Comparison of ENCODE assay signal across 28 mouse cellular contexts in genomic region chr8:26382426-26382825, GRCm38 (mm10).
A peak's percentile ranks its signal among the peaks of the same experiment; 100 is the strongest.
DNase-seq lines count a peak whose midpoint lies in the region; ATAC-seq and TF ChIP-seq lines count a peak whose summit lies in the region.
"Had no signal": no experiment of that assay in that cellular context is flagged by ENCODE, and none has a peak within 500 bp of the region (broad histone marks: within the 10 kb centered on the region; RNA-seq: fewer than 3 reads in every experiment).

No protein-coding gene starts in this region.

- no peak overlapping the region for H3K4me3 ChIP-seq in CH12.LX (replicated peaks in 1 of 3; ENCODE audit: low read depth in 2 of 3, low read length in 2 of 3, poor library complexity in 1 of 3)
- H3K4me3 ChIP-seq: embryonic facial prominence, embryonic 15.5 days; forebrain, embryonic 15.5 days; hindbrain, embryonic 10.5 days; left cerebral cortex, adult 2 months; limb, embryonic 15.5 days; myocyte; neural tube, embryonic 15.5 days had no signal

- peak; percentile 14 to 25 for DNase-seq in B cell, adult 2 months
- peak; percentile 6 for DNase-seq in CH12.LX (ENCODE audit: extremely low read depth)
- DNase-seq in testis, postnatal 10 days (ENCODE audit: low spot score), result peak; percentile 45
- no peak for DNase-seq in cerebellum, postnatal 4 days (ENCODE audit: low spot score in 2 of 2)
- DNase-seq in layer of hippocampus, postnatal 25 days (ENCODE audit: extremely low spot score in 1 of 2, low spot score in 1 of 2), result no peak
- DNase-seq in left cerebral cortex, adult 11 months (ENCODE audit: low spot score), result no peak
- DNase-seq: adrenal gland, adult 2 months; cerebellum, adult 2 months; cerebellum, postnatal 25 days; kidney, adult 9 months; kidney, postnatal 14 days; left cerebral cortex, postnatal 4 days; lung, embryonic 14.5 days; right cerebral cortex, adult 18-20 months; thymus, postnatal 14 days had no signal

- no peak overlapping the region for H3K27ac ChIP-seq in CH12.LX (ENCODE audit: insufficient read depth, low read depth)
- H3K27ac ChIP-seq: embryonic facial prominence, embryonic 15.5 days; forebrain, embryonic 15.5 days; hindbrain, embryonic 10.5 days; left cerebral cortex, adult 2 months; limb, embryonic 15.5 days; liver, embryonic 14.5 days; neural tube, embryonic 15.5 days had no signal

- dilution Hi-C loops in CH12.LX (cut with MboI; ENCODE audit: extremely low pct_ligation_motif_present, extremely low pct_unique_long_range_greater_than_20kb, low sequenced_read_pairs), result no loop called here

- no peaks in the 10 kb centered on the region for H3K79me2 ChIP-seq in CH12.LX (replicated peaks; ENCODE audit: control insufficient read depth, extremely low read depth, insufficient read depth, poor library complexity, severe bottlenecking)

- H3K9me3 ChIP-seq in CH12.LX (replicated peaks; ENCODE audit: low read length), result peaks cover 9% of the 10 kb centered on the region
- H3K9me3 ChIP-seq: embryonic facial prominence, embryonic 15.5 days; forebrain, embryonic 15.5 days; hindbrain, embryonic 10.5 days; neural tube, embryonic 15.5 days had no signal

- TF ChIP-seq EP300 in CH12.LX (IDR thresholded peaks at IDR 0.05; ENCODE audit: low read length), result no peak

- peaks cover 4 to 7% of the 10 kb centered on the region in 2 experiments; a peak in 3 of 4 replicates for H3K4me1 ChIP-seq in CH12.LX (ENCODE audit: control insufficient read depth in 1 of 2, insufficient read depth in 2 of 2)

- in situ Hi-C loops in CH12.LX (cut with MboI; ENCODE audit: low pct_ligation_motif_present, low pct_unique_long_range_greater_than_20kb, low sequenced_read_pairs), result no loop called here

- peaks cover 2% of the 10 kb centered on the region for H3K27me3 ChIP-seq in CH12.LX (replicated peaks)
- H3K27me3 ChIP-seq: forebrain, embryonic 15.5 days had no signal

- no peak for TF ChIP-seq CTCF in CH12.LX (conservative IDR thresholded peaks at IDR 0.05 in 1 of 2, IDR thresholded peaks at IDR 0.05 in 1 of 2; ENCODE audit: low read depth in 2 of 2, low read length in 2 of 2)

- TF ChIP-seq POLR2A in CH12.LX (IDR thresholded peaks at IDR 0.05; ENCODE audit: low read depth, low read length), result no peak

- TF ChIP-seq RAD21 in CH12.LX (IDR thresholded peaks at IDR 0.05; ENCODE audit: low read depth, low read length), result no peak

- no peak overlapping the region for H3K9ac ChIP-seq in CH12.LX (ENCODE audit: insufficient read depth, low read depth)
- H3K9ac ChIP-seq: embryonic facial prominence, embryonic 15.5 days; forebrain, embryonic 15.5 days; limb, embryonic 15.5 days; liver, embryonic 14.5 days; lung, embryonic 14.5 days; neural tube, embryonic 15.5 days had no signal

- no peaks in the 10 kb centered on the region for H3K36me3 ChIP-seq in CH12.LX (replicated peaks in 1 of 2; ENCODE audit: control insufficient read depth in 1 of 2, insufficient read depth in 1 of 2, low read length in 1 of 2)
- H3K36me3 ChIP-seq: embryonic facial prominence, embryonic 15.5 days; forebrain, embryonic 15.5 days; hindbrain, embryonic 10.5 days; limb, embryonic 15.5 days; neural tube, embryonic 15.5 days had no signal

- ATAC-seq in granulocyte monocyte progenitor cell, adult 5-6 weeks (replicated peaks; ENCODE audit: poor library complexity, severe bottlenecking), result peak; percentile 52
- ATAC-seq: forebrain, embryonic 15.5 days; hindbrain, embryonic 16.5 days; intestine, embryonic 16.5 days; midbrain, embryonic 16.5 days had no signal

- no peak overlapping the region for H3K4me2 ChIP-seq in CH12.LX (ENCODE audit: insufficient read depth, low read depth, poor library complexity, severe bottlenecking)
- H3K4me2 ChIP-seq: embryonic facial prominence, embryonic 15.5 days; forebrain, embryonic 15.5 days; heart, embryonic 11.5 days; limb, embryonic 15.5 days; lung, embryonic 14.5 days; neural tube, embryonic 15.5 days had no signal

TF ChIP-seq in CH12.LX, 34 proteins besides CTCF, POLR2A, EP300 and RAD21:
- TF ChIP-seq PAX5 (IDR thresholded peaks at IDR 0.05; ENCODE audit: low read length) (no peak), ZNF384 (IDR thresholded peaks at IDR 0.05; ENCODE audit: low read depth, low read length) (no peak), E2F4 (IDR thresholded peaks at IDR 0.05; ENCODE audit: insufficient replicate concordance, low read depth, low read length) (no peak), TCF12 (IDR thresholded peaks at IDR 0.05; ENCODE audit: low read depth, low read length) (no peak), USF1 (IDR thresholded peaks at IDR 0.05; ENCODE audit: low read depth, low read length) (no peak), ZKSCAN1 (IDR thresholded peaks at IDR 0.05; ENCODE audit: borderline replicate concordance, low read depth, low read length) (no peak), USF2 (conservative IDR thresholded peaks at IDR 0.05; ENCODE audit: low read depth, low read length) (no peak), JUND (conservative IDR thresholded peaks at IDR 0.05; ENCODE audit: low read depth, low read length) (no peak), UBTF (IDR thresholded peaks at IDR 0.05; ENCODE audit: low read depth, low read length) (no peak), MAZ (IDR thresholded peaks at IDR 0.05; ENCODE audit: low read depth, low read length) (no peak), NELFE (IDR thresholded peaks at IDR 0.05; ENCODE audit: low read depth, low read length) (no peak), MXI1 (IDR thresholded peaks at IDR 0.05; ENCODE audit: low read depth, low read length) (no peak), TBP (conservative IDR thresholded peaks at IDR 0.05; ENCODE audit: low read depth, low read length) (no peak)
TF ChIP-seq in CH12.LX: peak in this region for 0.

Comparison
In these comparisons a context has a peak if more than half of its experiments do, and no peak if none do; other contexts are left out.
1. DNase-seq: peak in B cell, adult 2 months (2 of 2), CH12.LX (single experiment) and testis, postnatal 10 days (single experiment); none in cerebellum, postnatal 4 days (0 of 2), layer of hippocampus, postnatal 25 days (0 of 2) and left cerebral cortex, adult 11 months (single experiment).